Mouse (Mus musculus) forebrain, embryonic 11.5 days (tissue): ENCODE data around the gene BC028528. TPM values are rescaled to one million over a fixed set of nuclear protein-coding genes. Genes with fewer than 3 reads are reported as not detected.
"Not testable (repeated sequence)": the region's sequence is repeated elsewhere in the genome, so short reads cannot be mapped to it uniquely, and the experiment has no call there.

ENCODE experiments used
- ATAC-seq: fragments of 200-750 bp; cut with Nextera tagmentation; replicated peaks from 2 replicates; pipeline ENCODE4 v1.8.0; 2017; ENCODE audit warnings: moderate TSS enrichment; ENCODE audit not compliant: low FRiP score
- DNase-seq: peaks from one replicate; pipeline ENCODE4 v3.0.0-alpha.2; 2017; ENCODE audit warnings: low spot score
- H3K27ac ChIP-seq: fragments of 300-500 bp; sonication (generic); 2 replicates; pipeline ENCODE4 v1.5.1; 2014; ENCODE audit warnings: low read depth, low read length
- H3K27me3 ChIP-seq: fragments of 300-500 bp; sonication (generic); 2 replicates; pipeline ENCODE4 v1.6.1; 2014; ENCODE audit warnings: mild to moderate bottlenecking, low read length, mixed read lengths; ENCODE audit not compliant: control insufficient read depth, insufficient read depth
- H3K36me3 ChIP-seq: fragments of 300-500 bp; sonication (generic); 2 replicates; pipeline ENCODE4 v1.6.1; 2014; ENCODE audit warnings: mild to moderate bottlenecking, low read length, moderate library complexity, mixed read lengths; ENCODE audit not compliant: control insufficient read depth, insufficient read depth
- H3K4me1 ChIP-seq: fragments of 300-500 bp; sonication (generic); replicated peaks from 2 replicates; pipeline ENCODE4 v1.6.1; 2014; ENCODE audit warnings: low read length, mixed read lengths; ENCODE audit not compliant: control insufficient read depth, insufficient read depth
- H3K4me2 ChIP-seq: fragments of 300-500 bp; sonication (generic); 2 replicates; pipeline ENCODE4 v1.6.1; 2014; ENCODE audit warnings: low read depth, mild to moderate bottlenecking, low read length, moderate library complexity, mixed read lengths; ENCODE audit not compliant: severe bottlenecking
- H3K4me3 ChIP-seq: fragments of 300-500 bp; sonication (generic); 2 replicates; pipeline ENCODE4 v1.5.1; 2014; ENCODE audit warnings: low read depth, low read length
- H3K9ac ChIP-seq: fragments of 300-500 bp; sonication (generic); 2 replicates; pipeline ENCODE4 v1.6.1; 2014; ENCODE audit warnings: low read length
- H3K9me3 ChIP-seq: fragments of 300-500 bp; sonication (generic); 2 replicates; pipeline ENCODE4 v1.6.1; 2016; ENCODE audit warnings: low read length, mixed read lengths; ENCODE audit not compliant: control insufficient read depth
- WGBS: fragments of 180-500 bp; shearing (Covaris S2); extraction: QIAGEN DNeasy Blood & Tissue Kit; methylation state at CpG from one replicate; pipeline ENCODE4 v1.1.7; 2014; 5-methylcytosine and 5-hydroxymethylcytosine counted together
- polyA plus RNA-seq: library from polyadenylated mRNA; unstranded; fragments of >200 nt; fragmentation: Nextera tagmentation; extraction: Ambion mirVana; gene quantifications from 2 replicates; pipeline ENCODE4 v1.2.1, GENCODE M21; 2014

The BC028528 gene
- polyA plus RNA-seq, 1 experiment from 2014 or later, result 10.3 TPM

GRCm38 (mm10) chr3:95860323-95860722 is 31.5 kb downstream of the BC028528 start:
- H3K9ac ChIP-seq, result no peak overlapping the region
- no peaks in the 10 kb centered on the region for H3K27me3 ChIP-seq
- no peak for ATAC-seq
- no peaks in the 10 kb centered on the region; the same call in 1 of the 2 replicates for H3K4me1 ChIP-seq
- H3K9me3 ChIP-seq, result no peaks in the 10 kb centered on the region
- peaks cover 3% of the 10 kb centered on the region for H3K36me3 ChIP-seq
- DNase-seq, result no peak
- H3K4me2 ChIP-seq, result no peak overlapping the region
- 93% methylated on average over 3 of the region's 3 CpGs for WGBS
- H3K4me3 ChIP-seq, result no peak overlapping the region
- no peak overlapping the region for H3K27ac ChIP-seq

GRCm38 (mm10) chr3:95858278-95858677 is 33.5 kb downstream of the BC028528 start:
- H3K9me3 ChIP-seq, ATAC-seq, H3K27ac ChIP-seq, H3K27me3 ChIP-seq, H3K4me1 ChIP-seq, H3K4me2 ChIP-seq, DNase-seq, H3K9ac ChIP-seq, H3K36me3 ChIP-seq, H3K4me3 ChIP-seq: not testable (repeated sequence)
- WGBS, result 86% methylated on average over 3 of the region's 3 CpGs

- H3K27me3 ChIP-seq, H3K36me3 ChIP-seq, DNase-seq, ATAC-seq, H3K4me1 ChIP-seq, H3K9ac ChIP-seq, H3K4me2 ChIP-seq, H3K9me3 ChIP-seq, H3K27ac ChIP-seq, H3K4me3 ChIP-seq: not testable (repeated sequence)
- WGBS, result 79% methylated on average over 1 of the region's 1 CpGs
Observed at GRCm38 (mm10) chr3:95857050-95857449, 34.8 kb downstream of the BC028528 start.

- peak overlapping the region; percentile 56 for H3K4me2 ChIP-seq
- ATAC-seq (no peak; the same call in 1 of the 2 replicates), DNase-seq (no peak)
- H3K4me3 ChIP-seq, result peak overlapping the region; percentile 87
- H3K9me3 ChIP-seq, result no peaks in the 10 kb centered on the region
- no peaks in the 10 kb centered on the region for H3K27me3 ChIP-seq
- H3K36me3 ChIP-seq, result peaks cover 6% of the 10 kb centered on the region; the same call in 1 of the 2 replicates
- peak overlapping the region; percentile 62; the same call in 1 of the 2 replicates for H3K27ac ChIP-seq
- H3K4me1 ChIP-seq, result no peaks in the 10 kb centered on the region; the same call in 1 of the 2 replicates
- WGBS, result 26% methylated on average over 7 of the region's 7 CpGs
- H3K9ac ChIP-seq, result peak overlapping the region; percentile 79
Observed at GRCm38 (mm10) chr3:95856115-95856514, 35.7 kb downstream of the BC028528 start.

- WGBS, result under 1% methylated on average over 56 of the region's 56 CpGs
- Histone ChIP-seq H3K27me3 (no peaks in the 10 kb centered on the region), H3K9me3 (no peaks in the 10 kb centered on the region)
Observed at GRCm38 (mm10) chr3:95855502-95856089, 36.2 kb downstream of the BC028528 start, which contains the start of gene Prpf3. Gene Prpf3 (minus strand): TSS chr3:95855885.

GRCm38 (mm10) chr3:95851317-95851716 is 40.5 kb downstream of the BC028528 start:
- H3K9me3 ChIP-seq, result no peaks in the 10 kb centered on the region
- no peak overlapping the region for H3K4me3 ChIP-seq
- no peak for ATAC-seq
- no peak overlapping the region for H3K9ac ChIP-seq
- 93% methylated on average over 8 of the region's 8 CpGs for WGBS
- H3K27me3 ChIP-seq, result no peaks in the 10 kb centered on the region
- no peaks in the 10 kb centered on the region; the same call in 1 of the 2 replicates for H3K4me1 ChIP-seq
- H3K4me2 ChIP-seq, result no peak overlapping the region
- no peak for DNase-seq
- peaks cover 27% of the 10 kb centered on the region for H3K36me3 ChIP-seq
- H3K27ac ChIP-seq, result no peak overlapping the region

More at GRCm38 (mm10) chr3:95855502-95856089, 36.2 kb downstream of the BC028528 start, which contains the start of gene Prpf3:
- DNase-seq, result peak; percentile 94
- Histone ChIP-seq H3K4me1 (no peaks in the 10 kb centered on the region; the same call in 1 of the 2 replicates), H3K4me2 (peak within 1 kb of the TSS; percentile 56), H3K9ac (peak within 1 kb of the TSS; percentile 79), H3K27ac (peak within 1 kb of the TSS; percentile 62; the same call in 1 of the 2 replicates), H3K36me3 (peaks cover 6% of the 10 kb centered on the region; the same call in 1 of the 2 replicates), H3K4me3 (peak within 1 kb of the TSS; percentile 87)
- peak; percentile 99 for ATAC-seq

GRCm38 (mm10) chr3:95850611-95851010 is 41.2 kb downstream of the BC028528 start:
- WGBS, result 85% methylated on average over 4 of the region's 4 CpGs
- Histone ChIP-seq H3K4me1 (no peaks in the 10 kb centered on the region), H3K9me3 (no peaks in the 10 kb centered on the region), H3K27me3 (no peaks in the 10 kb centered on the region), H3K4me2 (no peak overlapping the region), H3K36me3 (peaks cover 33% of the 10 kb centered on the region), H3K27ac (no peak overlapping the region), H3K4me3 (no peak overlapping the region), H3K9ac (no peak overlapping the region)
- DNase-seq (no peak), ATAC-seq (no peak)

GRCm38 (mm10) chr3:95842503-95843214 is 49.1 kb downstream of the BC028528 start:
- no peak overlapping the region for H3K4me3 ChIP-seq
- no peak overlapping the region for H3K27ac ChIP-seq
- H3K4me2 ChIP-seq, result no peak overlapping the region
- no peak overlapping the region for H3K9ac ChIP-seq
- no peaks in the 10 kb centered on the region for H3K27me3 ChIP-seq
- no peaks in the 10 kb centered on the region for H3K9me3 ChIP-seq
- no peaks in the 10 kb centered on the region for H3K4me1 ChIP-seq
- ATAC-seq, result no peak
- H3K36me3 ChIP-seq, result peaks cover 23% of the 10 kb centered on the region
- WGBS, result 91% methylated on average over 3 of the region's 3 CpGs
- DNase-seq, result no peak
